In the genomic region with DNA sequence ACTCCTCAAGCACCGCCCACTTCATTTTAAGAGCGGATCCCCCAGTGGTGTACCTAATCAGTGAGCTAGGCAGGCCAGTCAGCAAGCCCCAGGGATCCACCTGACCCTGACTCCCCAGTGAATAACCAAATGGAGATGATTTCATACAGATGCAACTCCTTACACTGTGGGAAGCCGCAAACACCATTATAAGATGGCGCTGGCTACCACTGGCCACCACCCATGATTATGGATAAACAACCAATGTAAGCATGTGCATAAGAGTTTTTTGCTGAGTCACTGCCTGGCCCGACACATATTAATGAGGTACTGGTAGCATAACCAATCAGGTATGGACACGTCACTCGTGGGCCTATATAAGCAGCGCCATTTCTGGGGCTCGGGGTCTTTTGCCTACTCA, we compare ENCODE assay signal across 23 mouse cellular contexts. TPM values are rescaled to one million over a fixed set of nuclear protein-coding genes. Genes with fewer than 3 reads are reported as not detected.
A peak's percentile ranks its signal among the peaks of the same experiment; 100 is the strongest.
DNase-seq lines count a peak whose midpoint lies in the region; TF ChIP-seq lines count a peak whose summit lies in the region.
"Not testable (repeated sequence)": the region's sequence is repeated elsewhere in the genome, so short reads cannot be mapped to it uniquely, and the experiment has no call there.
"Had no signal": no experiment of that assay in that cellular context is flagged by ENCODE, and none has a peak within 500 bp of the region (broad histone marks: within the 10 kb centered on the region; RNA-seq: fewer than 3 reads in every experiment).

No protein-coding gene starts in this region.

- WGBS in lung, adult 2 months = 92% methylated on average over 8 of the region's 9 CpGs

- not testable (repeated sequence) for TF ChIP-seq CTCF in lung, adult 2 months (IDR thresholded peaks at IDR 0.05; ENCODE audit: insufficient read depth, low read length)

- intact Hi-C loops in gastrocnemius, postnatal 14 days (cut with DNase I; ENCODE audit: low total_unique reads); heart, postnatal 36 days (cut with DNase I): not testable (repeated sequence)

- peak; percentile 6 for DNase-seq in T-cell, adult 2 months (ENCODE audit: low spot score)
- DNase-seq in cerebellum, adult 9-10 months = peak; percentile 31
- peak; percentile 3 for DNase-seq in gastrocnemius, postnatal 14 days
- peak; percentile 16 to 26 for DNase-seq in heart, postnatal 36 days
- DNase-seq in kidney, postnatal 25 days = peak; percentile 1 to 44
- peak; percentile 51 for DNase-seq in lung, adult 2 months
- DNase-seq in spleen, postnatal 10 days (ENCODE audit: low spot score in 2 of 2) = peak; percentile 14 to 15
- peak; percentile 9 for DNase-seq in thymus, postnatal 25 days

- H3K4me1 ChIP-seq in lung, adult 2 months (ENCODE audit: control insufficient read depth, insufficient read depth, low read length) = not testable (repeated sequence)

- H3K4me3 ChIP-seq in lung, adult 2 months (replicated peaks; ENCODE audit: extremely low read depth, low read depth, low read length) = not testable (repeated sequence)

- not testable (repeated sequence) for TF ChIP-seq POLR2A in lung, adult 2 months (IDR thresholded peaks at IDR 0.05; ENCODE audit: borderline replicate concordance, extremely low read depth, low read depth, low read length)

RNA-seq across cellular contexts. Expression of a gene that starts 21.1 kb away (rescaled TPM):
- total RNA-seq in gastrocnemius, postnatal 14 days (2021) = under 1 TPM in 1 of 2 experiments, not detected in 1; 0.16 TPM
- under 1 TPM; 0.33 to 0.44 TPM for total RNA-seq in heart, postnatal 36 days (2021)
- 0.07 TPM in 1 of 2 replicates, not detected in the other for polyA plus RNA-seq in lung, adult 2 months (2012; rRNA removed)
- total RNA-seq: megakaryocyte-erythroid progenitor cell, adult 5-6 weeks had no signal
- polyA plus RNA-seq: CD4-positive, CD25-positive, alpha-beta regulatory T cell, adult 4 months; embryonic facial prominence, embryonic 12.5 days; erythroblast, embryonic 14.5 days; forebrain, embryonic 13.5 days; G1E; heart, embryonic 15.5 days; hindbrain, embryonic 10.5 days; hindbrain, postnatal 0 days; intestine, postnatal 0 days; large intestine, adult 2 months; liver, embryonic 14.5 days; lung, postnatal 0 days; midbrain, embryonic 15.5 days; myocyte had no signal
